Mouse (Mus musculus): Measurements from ENCODE around the gene Hecw2. TPM values are rescaled to one million over a fixed set of nuclear protein-coding genes. Genes with fewer than 3 reads are reported as not detected.

Hecw2 gene
- total and polyA plus RNA-seq, 3 experiments = 1.6 to 18.8 (median 11.9) TPM

DNA sequence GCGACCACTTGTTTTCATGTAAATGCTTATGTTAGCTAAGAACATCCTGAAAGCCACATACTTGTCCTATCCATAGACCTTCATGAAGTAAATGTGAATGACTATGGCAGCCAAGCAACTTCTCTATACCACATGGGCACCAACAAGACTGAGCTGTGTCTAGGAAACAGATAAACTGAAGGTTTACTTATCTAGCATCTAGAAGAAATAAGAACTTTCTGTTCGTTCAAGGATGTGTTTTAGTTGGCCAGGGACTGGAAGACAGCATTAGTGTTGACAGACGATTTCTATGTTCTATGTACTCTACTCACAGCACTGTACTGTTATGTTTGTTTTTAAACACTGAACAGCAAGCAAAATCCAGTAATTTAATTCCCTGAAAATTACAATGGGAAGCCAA, 412.9 kb downstream of the Hecw2 start:
- Histone ChIP-seq H3K9ac (ENCODE audit: low read depth, low read length) (no peak overlapping the region), H3K4me1 (ENCODE audit: control insufficient read depth, insufficient read depth, low read length) (peaks cover 3% of the 10 kb centered on the region), H3K27ac (no peak overlapping the region), H3K27me3 (ENCODE audit: control insufficient read depth, insufficient read depth, low read length) (no peaks in the 10 kb centered on the region), H3K4me3 (peak overlapping the region; percentile 3), H3K36me3 (ENCODE audit: control insufficient read depth, insufficient read depth, low read length) (peaks cover 2% of the 10 kb centered on the region), H3K79me2 (replicated peaks; ENCODE audit: control insufficient read depth, insufficient read depth, low read length) (peaks cover 4% of the 10 kb centered on the region)
- TF ChIP-seq POLR2A (IDR thresholded peaks at IDR 0.05; ENCODE audit: insufficient read depth, low read depth, low read length) (no peak), EP300 (IDR thresholded peaks at IDR 0.05; ENCODE audit: insufficient read depth, low read depth, low read length) (no peak), CTCF (IDR thresholded peaks at IDR 0.05) (no peak)
- intact Hi-C loops (cut with DNase I) = no loop called here
- 67% methylated on average over 3 of the region's 3 CpGs for WGBS
- no peak for DNase-seq

DNA sequence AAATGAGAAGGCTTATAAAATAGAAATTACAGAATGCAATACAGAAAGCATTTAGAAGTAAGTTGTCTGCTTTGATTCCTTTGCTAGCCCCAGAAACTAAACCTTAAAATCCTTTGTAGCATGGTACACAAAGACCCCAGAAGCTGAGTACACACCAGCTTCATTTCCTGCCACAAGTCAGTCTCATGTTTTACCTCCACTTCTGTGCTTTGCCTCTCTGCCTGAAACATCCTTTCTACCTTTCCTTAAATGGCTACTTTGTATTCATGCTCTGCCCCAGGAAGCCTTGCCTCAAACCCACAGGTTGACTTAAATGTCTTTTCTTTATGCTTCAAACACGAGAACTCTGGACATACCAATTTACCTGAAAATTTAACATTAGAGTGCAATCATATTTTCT, 413.7 kb downstream of the Hecw2 start:
- no peak for TF ChIP-seq EP300 (IDR thresholded peaks at IDR 0.05; ENCODE audit: insufficient read depth, low read depth, low read length)
- TF ChIP-seq POLR2A (IDR thresholded peaks at IDR 0.05; ENCODE audit: insufficient read depth, low read depth, low read length) = no peak
- no peak for DNase-seq
- 96% methylated on average over 1 of the region's 1 CpGs for WGBS
- Histone ChIP-seq H3K27ac (no peak overlapping the region), H3K27me3 (ENCODE audit: control insufficient read depth, insufficient read depth, low read length) (no peaks in the 10 kb centered on the region), H3K4me1 (ENCODE audit: control insufficient read depth, insufficient read depth, low read length) (peaks cover 3% of the 10 kb centered on the region), H3K4me3 (no peak overlapping the region), H3K9ac (ENCODE audit: low read depth, low read length) (no peak overlapping the region), H3K79me2 (replicated peaks; ENCODE audit: control insufficient read depth, insufficient read depth, low read length) (peaks cover 4% of the 10 kb centered on the region), H3K36me3 (ENCODE audit: control insufficient read depth, insufficient read depth, low read length) (peaks cover 2% of the 10 kb centered on the region)
- intact Hi-C loops (cut with DNase I) = no loop called here

DNA sequence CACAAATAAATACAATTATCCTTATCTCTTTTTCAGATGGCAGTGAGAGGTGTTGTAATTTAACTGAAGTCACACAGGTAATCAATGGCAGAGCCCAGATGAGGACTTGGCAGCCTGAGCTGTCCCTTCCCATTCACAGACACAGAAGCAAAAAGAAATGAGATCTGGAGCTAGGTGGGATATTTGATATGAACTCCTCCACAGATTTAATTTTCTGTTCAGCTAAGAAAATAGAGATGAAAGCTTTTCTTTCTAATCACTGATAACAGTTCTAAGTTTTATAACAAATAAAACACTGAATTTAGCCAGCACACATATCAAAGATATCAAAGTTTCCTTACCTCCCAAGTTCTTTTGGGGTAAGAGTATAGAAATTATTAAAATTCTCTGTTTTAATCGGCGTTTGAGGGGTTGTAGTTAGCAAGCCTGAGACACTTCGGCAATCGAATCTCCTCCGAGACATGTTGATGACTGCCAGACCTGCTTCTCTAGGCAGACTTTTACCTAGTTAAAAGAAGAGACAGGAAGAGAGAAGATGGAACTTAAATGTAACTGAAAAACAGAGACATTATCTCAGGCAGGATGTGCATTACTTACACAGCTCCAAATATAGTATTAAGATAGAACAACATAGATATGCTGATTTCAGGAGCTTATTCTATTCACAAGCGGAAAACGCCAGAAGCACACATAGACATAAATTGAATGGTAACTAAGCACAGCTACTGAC, 418.6 kb downstream of the Hecw2 start:
- no peak for DNase-seq
- TF ChIP-seq POLR2A (IDR thresholded peaks at IDR 0.05; ENCODE audit: insufficient read depth, low read depth, low read length) = no peak
- TF ChIP-seq CTCF (IDR thresholded peaks at IDR 0.05) = no peak
- no peak for TF ChIP-seq EP300 (IDR thresholded peaks at IDR 0.05; ENCODE audit: insufficient read depth, low read depth, low read length)
- no peak overlapping the region; the same call in 1 of the 2 replicates for H3K27ac ChIP-seq
- H3K9ac ChIP-seq (ENCODE audit: low read depth, low read length) = no peak overlapping the region
- H3K4me1 ChIP-seq (ENCODE audit: control insufficient read depth, insufficient read depth, low read length) = peaks cover 3% of the 10 kb centered on the region
- WGBS = 60% methylated on average over 7 of the region's 7 CpGs
- H3K27me3 ChIP-seq (ENCODE audit: control insufficient read depth, insufficient read depth, low read length) = no peaks in the 10 kb centered on the region
- no peak overlapping the region for H3K4me3 ChIP-seq
- H3K79me2 ChIP-seq (replicated peaks; ENCODE audit: control insufficient read depth, insufficient read depth, low read length) = peaks cover 4% of the 10 kb centered on the region
- H3K36me3 ChIP-seq (ENCODE audit: control insufficient read depth, insufficient read depth, low read length) = peaks cover 6% of the 10 kb centered on the region
- intact Hi-C loops (cut with DNase I) = no loop called here

DNA sequence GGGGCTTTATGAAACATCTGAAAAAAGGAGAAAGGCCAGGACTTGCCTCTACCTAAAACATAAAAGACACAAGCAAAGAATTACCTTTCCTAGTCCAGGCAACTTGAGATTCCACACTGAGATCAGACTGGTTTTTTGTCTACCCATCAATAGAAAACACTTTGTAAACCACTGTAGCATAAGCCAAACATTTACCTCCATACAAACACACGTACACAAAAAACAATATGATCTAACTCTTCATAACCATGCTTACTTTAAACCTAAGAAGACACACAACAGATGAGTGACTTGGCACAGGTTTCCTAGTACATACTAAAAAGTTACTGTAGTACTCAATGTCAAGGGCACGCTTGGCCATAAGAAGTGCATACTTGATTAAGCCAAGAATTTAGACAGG, 419.4 kb downstream of the Hecw2 start:
- Histone ChIP-seq H3K4me1 (ENCODE audit: control insufficient read depth, insufficient read depth, low read length) (peaks cover 3% of the 10 kb centered on the region), H3K9ac (ENCODE audit: low read depth, low read length) (no peak overlapping the region), H3K27ac (no peak overlapping the region; the same call in 1 of the 2 replicates), H3K27me3 (ENCODE audit: control insufficient read depth, insufficient read depth, low read length) (no peaks in the 10 kb centered on the region), H3K36me3 (ENCODE audit: control insufficient read depth, insufficient read depth, low read length) (peaks cover 6% of the 10 kb centered on the region), H3K4me3 (no peak overlapping the region), H3K79me2 (replicated peaks; ENCODE audit: control insufficient read depth, insufficient read depth, low read length) (peaks cover 2% of the 10 kb centered on the region)
- intact Hi-C loops (cut with DNase I) = no loop called here
- no peak for DNase-seq
- WGBS = 89% methylated on average over 2 of the region's 2 CpGs
- TF ChIP-seq EP300 (IDR thresholded peaks at IDR 0.05; ENCODE audit: insufficient read depth, low read depth, low read length) (no peak), CTCF (IDR thresholded peaks at IDR 0.05) (no peak)

DNA sequence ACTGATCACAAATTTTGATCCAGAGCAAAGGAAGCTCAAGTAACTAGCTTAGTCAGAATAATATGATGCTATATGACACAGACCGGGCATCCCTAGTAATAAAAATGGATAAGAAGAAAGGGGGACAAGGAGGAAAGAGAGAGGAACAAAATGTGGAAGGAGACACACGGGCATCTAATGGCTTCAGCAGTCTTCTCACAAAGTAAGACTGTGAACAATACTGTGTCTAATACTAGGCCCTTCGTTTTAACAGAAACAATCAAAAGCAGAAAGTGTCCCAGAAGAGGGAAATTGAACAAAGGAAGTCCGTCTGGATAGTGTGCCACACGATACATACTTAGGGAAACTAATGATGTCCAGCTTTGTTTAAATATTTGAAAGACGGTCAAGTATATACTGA, 419.9 kb downstream of the Hecw2 start:
- Histone ChIP-seq H3K27ac (no peak overlapping the region; the same call in 1 of the 2 replicates), H3K79me2 (replicated peaks; ENCODE audit: control insufficient read depth, insufficient read depth, low read length) (peaks cover 2% of the 10 kb centered on the region), H3K4me3 (no peak overlapping the region), H3K4me1 (ENCODE audit: control insufficient read depth, insufficient read depth, low read length) (peaks cover 3% of the 10 kb centered on the region), H3K9ac (ENCODE audit: low read depth, low read length) (no peak overlapping the region), H3K36me3 (ENCODE audit: control insufficient read depth, insufficient read depth, low read length) (peaks cover 6% of the 10 kb centered on the region), H3K27me3 (ENCODE audit: control insufficient read depth, insufficient read depth, low read length) (no peaks in the 10 kb centered on the region)
- 61% methylated on average over 6 of the region's 6 CpGs for WGBS
- no peak for DNase-seq
- intact Hi-C loops (cut with DNase I) = no loop called here
- no peak for TF ChIP-seq EP300 (IDR thresholded peaks at IDR 0.05; ENCODE audit: insufficient read depth, low read depth, low read length)
- TF ChIP-seq POLR2A (IDR thresholded peaks at IDR 0.05; ENCODE audit: insufficient read depth, low read depth, low read length) = no peak
- no peak for TF ChIP-seq CTCF (IDR thresholded peaks at IDR 0.05)

DNA sequence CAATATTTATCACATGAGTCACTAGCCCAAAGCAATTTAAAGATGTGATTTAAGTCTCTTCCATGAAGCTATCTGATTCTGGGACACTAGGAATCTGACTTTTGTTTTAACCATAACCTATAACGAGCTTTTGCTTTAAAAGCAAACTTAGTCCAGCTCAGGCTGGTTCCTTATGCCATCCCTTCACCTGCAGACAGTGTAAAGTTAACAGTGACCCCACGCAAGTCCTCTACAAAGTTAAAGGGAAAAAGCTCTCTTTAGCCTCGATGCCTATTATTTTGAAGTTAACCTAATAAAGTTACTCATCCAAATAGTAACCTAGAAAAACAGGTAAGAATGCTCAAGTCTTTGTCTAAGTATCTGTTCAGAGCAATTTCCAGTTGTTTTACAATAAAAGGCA, 420.4 kb downstream of the Hecw2 start:
- Histone ChIP-seq H3K27me3 (ENCODE audit: control insufficient read depth, insufficient read depth, low read length) (no peaks in the 10 kb centered on the region), H3K79me2 (replicated peaks; ENCODE audit: control insufficient read depth, insufficient read depth, low read length) (peaks cover 2% of the 10 kb centered on the region), H3K36me3 (ENCODE audit: control insufficient read depth, insufficient read depth, low read length) (peaks cover 6% of the 10 kb centered on the region), H3K27ac (peak overlapping the region; percentile 32; the same call in 1 of the 2 replicates), H3K4me3 (no peak overlapping the region), H3K4me1 (ENCODE audit: control insufficient read depth, insufficient read depth, low read length) (peaks cover 2% of the 10 kb centered on the region), H3K9ac (ENCODE audit: low read depth, low read length) (no peak overlapping the region)
- intact Hi-C loops (cut with DNase I) = no loop called here
- no peak for TF ChIP-seq CTCF (IDR thresholded peaks at IDR 0.05)
- no peak for DNase-seq
- 86% methylated on average over 3 of the region's 3 CpGs for WGBS
